Mouse (Mus musculus): ENCODE measurements around the gene Tmem109. TPM values are rescaled to one million over a fixed set of nuclear protein-coding genes. Genes with fewer than 3 reads are reported as not detected.

Tmem109 gene
- polyA plus RNA-seq, 1 experiment = 59.9 TPM

- TF ChIP-seq CTCF (IDR thresholded peaks at IDR 0.05; ENCODE audit: borderline replicate concordance, insufficient read depth, low read length) (0 out of 2 replicates have a peak, but pooled peaks have one; percentile 14), POLR2A (IDR thresholded peaks at IDR 0.05; ENCODE audit: low read depth, low read length) (no peak)
- no peak overlapping the region for H3K4me3 ChIP-seq (ENCODE audit: insufficient read depth, low read length)
- no peak overlapping the region for H3K27ac ChIP-seq (ENCODE audit: insufficient read depth, low read length)
- no peaks in the 10 kb centered on the region; the same call in 1 of the 2 replicates for H3K4me1 ChIP-seq (ENCODE audit: control insufficient read depth, insufficient read depth, low read length)
These were observed 50.4 kb downstream of the Tmem109 start for GRCm38 (mm10) chr19:10831424-10831823.

- TF ChIP-seq CTCF (IDR thresholded peaks at IDR 0.05; ENCODE audit: borderline replicate concordance, insufficient read depth, low read length) (no peak), POLR2A (IDR thresholded peaks at IDR 0.05; ENCODE audit: low read depth, low read length) (no peak)
- H3K4me3 ChIP-seq (ENCODE audit: insufficient read depth, low read length) = no peak within 1 kb of the TSS
- H3K27ac ChIP-seq (ENCODE audit: insufficient read depth, low read length) = no peak within 1 kb of the TSS
- peaks cover 3% of the 10 kb centered on the region for H3K4me1 ChIP-seq (ENCODE audit: control insufficient read depth, insufficient read depth, low read length)
These were observed 52.2 kb downstream of the Tmem109 start, which contains the start of gene Cd6 for GRCm38 (mm10) chr19:10829436-10830175. Gene Cd6 (minus strand): TSS chr19:10830058.

GRCm38 (mm10) chr19:10828321-10828720, 53.5 kb downstream of the Tmem109 start:
- TF ChIP-seq POLR2A (IDR thresholded peaks at IDR 0.05; ENCODE audit: low read depth, low read length) (no peak), CTCF (IDR thresholded peaks at IDR 0.05; ENCODE audit: borderline replicate concordance, insufficient read depth, low read length) (no peak)
- H3K27ac ChIP-seq (ENCODE audit: insufficient read depth, low read length) = no peak overlapping the region
- H3K4me1 ChIP-seq (ENCODE audit: control insufficient read depth, insufficient read depth, low read length) = peaks cover 4% of the 10 kb centered on the region
- no peak overlapping the region for H3K4me3 ChIP-seq (ENCODE audit: insufficient read depth, low read length)

GRCm38 (mm10) chr19:10824061-10824460, 57.7 kb downstream of the Tmem109 start:
- TF ChIP-seq POLR2A (IDR thresholded peaks at IDR 0.05; ENCODE audit: low read depth, low read length) (no peak), CTCF (IDR thresholded peaks at IDR 0.05; ENCODE audit: borderline replicate concordance, insufficient read depth, low read length) (no peak)
- Histone ChIP-seq H3K4me1 (ENCODE audit: control insufficient read depth, insufficient read depth, low read length) (peaks cover 4% of the 10 kb centered on the region), H3K27ac (ENCODE audit: insufficient read depth, low read length) (no peak overlapping the region), H3K4me3 (ENCODE audit: insufficient read depth, low read length) (no peak overlapping the region)

GRCm38 (mm10) chr19:10822534-10822933, 59.3 kb downstream of the Tmem109 start:
- Histone ChIP-seq H3K27ac (ENCODE audit: insufficient read depth, low read length) (no peak overlapping the region), H3K4me3 (ENCODE audit: insufficient read depth, low read length) (no peak overlapping the region), H3K4me1 (ENCODE audit: control insufficient read depth, insufficient read depth, low read length) (peaks cover 4% of the 10 kb centered on the region)
- TF ChIP-seq POLR2A (IDR thresholded peaks at IDR 0.05; ENCODE audit: low read depth, low read length) = no peak
- no peak for TF ChIP-seq CTCF (IDR thresholded peaks at IDR 0.05; ENCODE audit: borderline replicate concordance, insufficient read depth, low read length)

GRCm38 (mm10) chr19:10821319-10821718, 60.5 kb downstream of the Tmem109 start:
- TF ChIP-seq POLR2A (IDR thresholded peaks at IDR 0.05; ENCODE audit: low read depth, low read length) (no peak), CTCF (IDR thresholded peaks at IDR 0.05; ENCODE audit: borderline replicate concordance, insufficient read depth, low read length) (no peak)
- H3K4me1 ChIP-seq (ENCODE audit: control insufficient read depth, insufficient read depth, low read length) = peaks cover 4% of the 10 kb centered on the region
- no peak overlapping the region for H3K4me3 ChIP-seq (ENCODE audit: insufficient read depth, low read length)
- no peak overlapping the region for H3K27ac ChIP-seq (ENCODE audit: insufficient read depth, low read length)

Other genes starting within 250 kb of the Tmem109 start
- 0.70 and 1.1 TPM in 2 replicates for gene Vwce, start 247.8 kb downstream of the Tmem109 start, polyA plus RNA-seq (2011; ENCODE audit: insufficient read length, low read depth, missing spikeins)
- gene Pga5, start 203.9 kb downstream of the Tmem109 start, polyA plus RNA-seq (2011; ENCODE audit: insufficient read length, low read depth, missing spikeins) = not detected in 2 replicates
- 14.8 and 18.0 TPM in 2 replicates for gene Vps37c, start 193.3 kb downstream of the Tmem109 start, polyA plus RNA-seq (2011; ENCODE audit: insufficient read length, low read depth, missing spikeins)
- not detected in 2 replicates for gene Cd5, start 143.0 kb downstream of the Tmem109 start, polyA plus RNA-seq (2011; ENCODE audit: insufficient read length, low read depth, missing spikeins)
- gene Cd6, start 51.9 kb downstream of the Tmem109 start, polyA plus RNA-seq (2011; ENCODE audit: insufficient read length, low read depth, missing spikeins) = not detected in 2 replicates
- gene Slc15a3, start 42.3 kb downstream of the Tmem109 start, polyA plus RNA-seq (2011; ENCODE audit: insufficient read length, low read depth, missing spikeins) = 0.53 and 2.1 TPM in 2 replicates
- 29.6 and 37.5 TPM in 2 replicates for gene Tmem132a, start 12.1 kb downstream of the Tmem109 start, polyA plus RNA-seq (2011; ENCODE audit: insufficient read length, low read depth, missing spikeins)
- 115 TPM in 2 replicates for gene Prpf19, start 13.2 kb upstream of the Tmem109 start, polyA plus RNA-seq (2011; ENCODE audit: insufficient read length, low read depth, missing spikeins)
- not detected in 2 replicates for gene Zp1, start 38.6 kb upstream of the Tmem109 start, polyA plus RNA-seq (2011; ENCODE audit: insufficient read length, low read depth, missing spikeins)
- gene Ptgdr2, start 55.2 kb upstream of the Tmem109 start, polyA plus RNA-seq (2011; ENCODE audit: insufficient read length, low read depth, missing spikeins) = not detected in 2 replicates
- gene Ccdc86, start 67.3 kb upstream of the Tmem109 start, polyA plus RNA-seq (2011; ENCODE audit: insufficient read length, low read depth, missing spikeins) = 12.3 and 13.1 TPM in 2 replicates
- gene Ms4a10, start 92.7 kb upstream of the Tmem109 start, polyA plus RNA-seq (2011; ENCODE audit: insufficient read length, low read depth, missing spikeins) = not detected in 2 replicates
- not detected in 2 replicates for gene Ms4a15, start 111.2 kb upstream of the Tmem109 start, polyA plus RNA-seq (2011; ENCODE audit: insufficient read length, low read depth, missing spikeins)
- not detected in 2 replicates for gene Ms4a18, start 136.0 kb upstream of the Tmem109 start, polyA plus RNA-seq (2011; ENCODE audit: insufficient read length, low read depth, missing spikeins)
- gene Ms4a8a, start 199.1 kb upstream of the Tmem109 start, polyA plus RNA-seq (2011; ENCODE audit: insufficient read length, low read depth, missing spikeins) = not detected in 2 replicates
- not detected in 2 replicates for gene 1700017D01Rik, start 248.9 kb upstream of the Tmem109 start, polyA plus RNA-seq (2011; ENCODE audit: insufficient read length, low read depth, missing spikeins)